Mouse (Mus musculus) lung, adult 2 months (tissue): ENCODE data around the gene Arhgap27. TPM values are rescaled to one million over a fixed set of nuclear protein-coding genes. Genes with fewer than 3 reads are reported as not detected.

Source experiments
- DNase-seq: peaks from one replicate; pipeline ENCODE4 v3.0.0; 2022
- H3K4me1 ChIP-seq: fragments of 200-500 bp; 2 replicates; pipeline ENCODE4 v1.6.1; 2011; ENCODE audit warnings: low read length; ENCODE audit not compliant: control insufficient read depth, insufficient read depth
- H3K4me3 ChIP-seq: fragments of 200-500 bp; replicated peaks from 2 replicates; pipeline ENCODE3; 2011; ENCODE audit warnings: low read depth, mild to moderate bottlenecking, control low read depth, low read length; ENCODE audit errors: extremely low read depth
- CTCF ChIP-seq: fragments of 200-500 bp; IDR thresholded peaks from 2 replicates; pipeline ENCODE4 v1.5.1; 2011; ENCODE audit warnings: mild to moderate bottlenecking, low read length, control low read depth; ENCODE audit not compliant: insufficient read depth
- POLR2A ChIP-seq: fragments of 200-500 bp; IDR thresholded peaks from 2 replicates; pipeline ENCODE4 v1.6.1; 2011; ENCODE audit warnings: low read depth, mild to moderate bottlenecking, control low read depth, low read length, borderline replicate concordance; ENCODE audit errors: extremely low read depth
- WGBS: fragments of 180-500 bp; shearing (Covaris S2); methylation state at CpG from one replicate; pipeline ENCODE4 v1.1.7; 2018; 5-methylcytosine and 5-hydroxymethylcytosine counted together
- polyA plus RNA-seq: library from polyadenylated mRNA; depleted of rRNA; stranded (reverse); fragments of >200 nt; gene quantifications from 2 replicates; pipeline ENCODE4 v1.2.3, GENCODE M21; 2012

The Arhgap27 gene
- polyA plus RNA-seq, 1 experiment = 71.4 TPM

DNA sequence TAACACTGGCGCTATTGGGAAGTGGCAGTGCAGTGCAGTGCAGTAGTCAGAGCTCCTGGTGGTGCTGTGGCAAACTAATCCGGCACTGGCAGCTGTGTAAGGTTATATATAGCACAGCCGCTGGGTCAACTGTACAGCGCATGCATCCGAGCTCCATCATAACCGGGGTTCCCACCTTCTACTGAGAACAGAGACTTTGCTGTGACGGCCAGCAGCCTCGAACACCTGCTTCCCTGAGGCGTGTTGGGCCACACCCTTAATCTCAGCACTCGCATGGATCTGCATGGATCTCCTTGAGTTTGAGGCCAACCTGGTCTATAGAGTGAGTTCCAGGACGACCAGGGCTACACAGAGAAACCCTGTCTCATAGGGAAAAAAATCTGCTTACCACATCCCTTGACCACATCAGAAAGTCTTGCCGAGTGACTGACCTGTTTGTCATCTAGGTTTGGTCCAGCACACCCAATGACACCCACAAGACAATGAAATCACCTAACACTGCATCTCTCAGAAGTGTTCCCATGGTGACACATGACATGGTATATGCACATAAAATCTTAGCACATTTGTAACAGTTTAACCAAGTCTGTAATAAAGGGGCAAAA is 12.7 kb downstream of the Arhgap27 start:
- TF ChIP-seq CTCF (no peak), POLR2A (no peak)
- no peak for DNase-seq
- Histone ChIP-seq H3K4me3 (no peak overlapping the region), H3K4me1 (peaks cover 13% of the 10 kb centered on the region)
- WGBS = 83% methylated on average over 12 of the region's 12 CpGs

- TF ChIP-seq POLR2A = no peak
- 0 out of 2 replicates have a peak, but pooled peaks have one; percentile 14 for TF ChIP-seq CTCF
- Histone ChIP-seq H3K4me3 (no peak overlapping the region), H3K4me1 (peaks cover 13% of the 10 kb centered on the region)
- 67% methylated on average over 2 of the region's 2 CpGs for WGBS
- no peak for DNase-seq
These were observed 13.8 kb downstream of the Arhgap27 start for GRCm38 (mm10) chr11:103349699-103350098.

DNA sequence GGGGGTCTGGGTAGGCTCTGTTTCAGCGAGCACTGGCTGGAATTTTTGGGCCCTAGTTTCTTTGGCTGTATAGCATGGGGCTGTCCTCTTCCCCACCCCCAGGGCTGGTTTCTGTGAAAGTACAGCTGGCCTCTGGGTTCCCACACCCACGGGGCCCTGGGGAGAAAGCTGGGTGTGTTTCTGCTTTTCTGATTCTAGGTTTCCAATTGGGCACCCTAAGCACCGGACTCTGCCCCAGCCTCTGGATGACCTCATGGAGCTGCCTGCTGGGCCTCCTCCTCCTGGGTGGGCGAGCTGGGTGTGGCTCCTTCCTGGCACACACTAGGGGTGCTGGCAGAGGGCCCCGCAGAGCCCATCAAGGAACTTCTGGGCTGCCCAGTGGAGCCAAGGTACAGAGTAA is 16.8 kb downstream of the Arhgap27 start:
- TF ChIP-seq CTCF = no peak
- no peak for TF ChIP-seq POLR2A
- Histone ChIP-seq H3K4me3 (no peak overlapping the region), H3K4me1 (peaks cover 11% of the 10 kb centered on the region)
- WGBS = 12% methylated on average over 5 of the region's 5 CpGs
- no peak for DNase-seq

GRCm38 (mm10) chr11:103346236-103346635 is 17.3 kb downstream of the Arhgap27 start:
- WGBS = 30% methylated on average over 7 of the region's 7 CpGs
- no peak for TF ChIP-seq CTCF
- no peak for TF ChIP-seq POLR2A
- Histone ChIP-seq H3K4me3 (no peak overlapping the region), H3K4me1 (peaks cover 11% of the 10 kb centered on the region)
- no peak for DNase-seq

- no peak overlapping the region for H3K4me3 ChIP-seq
- 80% methylated on average over 7 of the region's 7 CpGs for WGBS
- peaks cover 11% of the 10 kb centered on the region for H3K4me1 ChIP-seq
- DNase-seq = no peak
- TF ChIP-seq POLR2A = no peak
- TF ChIP-seq CTCF = no peak
These were observed 17.9 kb downstream of the Arhgap27 start for GRCm38 (mm10) chr11:103345408-103346091.

DNA sequence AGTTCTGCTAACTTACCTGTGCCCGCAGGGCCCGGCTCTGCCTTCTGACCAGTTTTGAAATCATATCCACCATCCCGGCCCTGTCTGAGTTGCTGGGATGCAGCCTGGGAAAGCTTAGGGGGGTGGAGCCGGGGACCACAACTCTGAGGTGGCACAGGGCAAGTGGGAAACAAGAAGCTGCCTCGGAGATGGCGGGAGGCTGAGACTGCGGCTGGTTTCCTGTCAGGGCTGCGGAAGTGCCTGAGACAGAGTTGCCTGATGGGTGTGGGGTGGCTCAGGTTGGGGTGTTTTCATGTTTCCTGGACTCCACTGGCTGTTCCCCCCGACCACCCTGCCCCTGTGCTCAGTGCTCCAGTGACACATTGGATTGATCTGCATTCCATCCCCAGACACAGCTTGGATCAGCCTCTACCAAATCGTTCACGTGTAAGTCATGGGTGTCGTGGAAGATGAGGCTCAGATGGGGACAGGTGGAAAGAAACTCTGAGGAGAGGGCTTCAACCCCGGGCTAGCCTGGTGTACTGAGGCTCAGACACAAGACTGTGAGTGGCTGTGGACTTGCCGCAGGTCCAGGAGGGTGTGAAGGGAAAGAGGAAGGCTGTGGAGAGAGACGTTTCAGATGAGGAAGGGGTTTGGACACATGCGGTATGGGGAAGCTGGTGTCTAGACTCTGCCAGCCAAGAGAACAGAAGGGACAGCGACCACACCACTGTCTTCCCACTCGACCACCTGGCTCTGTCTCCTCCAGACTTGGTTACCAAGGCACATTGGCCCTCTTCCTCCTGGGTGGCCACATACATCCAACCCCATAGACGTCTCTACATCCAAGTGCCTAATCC is 18.8 kb downstream of the Arhgap27 start:
- H3K4me3 ChIP-seq = peak overlapping the region; percentile 25
- peaks cover 11% of the 10 kb centered on the region for H3K4me1 ChIP-seq
- TF ChIP-seq CTCF (no peak), POLR2A (peak; percentile 28; the same call in 1 of the 2 replicates)
- DNase-seq = no peak
- WGBS = 57% methylated on average over 19 of the region's 19 CpGs

DNA sequence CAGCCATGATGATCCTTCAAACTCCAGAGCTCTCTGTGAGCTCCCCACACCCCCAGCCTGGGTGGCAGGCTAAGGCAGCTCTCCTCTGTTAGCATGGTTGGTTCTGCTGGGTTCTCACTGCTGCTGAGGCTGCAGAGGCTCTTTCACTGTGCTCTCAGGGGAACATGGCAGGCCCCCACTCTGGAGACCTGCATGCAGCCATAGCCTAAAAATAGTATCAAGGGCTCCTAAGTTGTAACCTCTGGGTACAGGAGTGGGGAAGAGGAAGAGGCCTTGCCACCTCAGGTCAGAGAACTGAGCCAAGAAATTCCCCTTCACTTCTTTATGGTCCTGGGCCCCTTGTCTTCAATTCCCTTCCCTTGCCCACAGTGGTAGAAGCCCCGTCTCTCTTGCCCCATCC is 19.6 kb downstream of the Arhgap27 start:
- no peak overlapping the region for H3K4me3 ChIP-seq
- H3K4me1 ChIP-seq = peaks cover 11% of the 10 kb centered on the region
- 71% methylated on average over 1 of the region's 1 CpGs for WGBS
- no peak for DNase-seq
- TF ChIP-seq POLR2A (no peak), CTCF (no peak)

DNA sequence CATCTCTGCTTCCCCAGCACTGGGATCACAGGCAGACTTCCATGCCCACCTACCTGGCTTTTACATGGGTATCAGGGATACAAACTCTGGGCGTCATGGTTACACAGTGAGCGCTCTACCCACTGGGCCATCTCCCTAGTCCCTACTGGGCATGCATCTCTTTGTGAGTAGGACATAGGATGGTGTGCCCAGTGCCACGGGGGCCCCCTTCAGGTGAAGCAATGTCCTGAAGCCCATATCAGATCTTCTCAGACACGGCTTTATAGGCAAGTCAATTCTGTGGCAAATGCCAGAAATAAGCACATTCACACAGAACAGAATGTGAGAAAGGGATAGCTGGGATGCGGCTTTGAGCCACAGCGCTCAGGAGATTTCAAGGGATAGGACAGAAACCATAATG is 20.4 kb downstream of the Arhgap27 start:
- peaks cover 11% of the 10 kb centered on the region for H3K4me1 ChIP-seq
- 85% methylated on average over 6 of the region's 6 CpGs for WGBS
- H3K4me3 ChIP-seq = no peak overlapping the region
- no peak for DNase-seq
- TF ChIP-seq CTCF (no peak), POLR2A (no peak)

DNA sequence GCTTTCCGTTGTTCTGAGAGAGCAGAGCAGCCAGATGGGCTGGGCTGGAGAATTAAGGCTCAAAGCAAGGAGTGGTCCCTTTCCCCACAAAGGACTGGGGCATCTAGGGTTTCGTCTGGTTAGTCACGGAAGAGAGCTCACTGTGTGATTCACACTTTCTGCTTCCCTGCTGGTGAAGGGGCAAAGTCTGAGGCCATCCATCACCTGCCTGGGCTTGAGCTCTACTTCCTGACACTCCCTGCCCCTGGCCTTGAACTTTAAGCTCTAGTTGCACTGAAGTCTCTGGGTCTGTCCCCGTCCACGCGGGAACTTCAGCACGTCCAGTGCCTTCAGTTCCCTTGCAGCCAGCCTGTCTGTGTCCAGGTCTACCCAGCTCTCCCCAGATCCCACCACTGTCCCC is 22.8 kb downstream of the Arhgap27 start:
- Histone ChIP-seq H3K4me1 (no peaks in the 10 kb centered on the region), H3K4me3 (no peak overlapping the region)
- 51% methylated on average over 7 of the region's 7 CpGs for WGBS
- TF ChIP-seq CTCF (no peak), POLR2A (no peak)
- no peak for DNase-seq
